Mouse (Mus musculus): ENCODE measurements around the gene Zbtb44. TPM values are rescaled to one million over a fixed set of nuclear protein-coding genes. Genes with fewer than 3 reads are reported as not detected.
A peak's percentile ranks its signal among the peaks of the same experiment; 100 is the strongest.

Zbtb44 gene
- polyA plus RNA-seq, 1 experiment from 2014 or later, result 7.6 TPM

GRCm38 (mm10) chr9:31074836-31075235 is 44.4 kb downstream of the Zbtb44 start:
- ATAC-seq (replicated peaks; ENCODE audit: low FRiP score), result no peak
- no peak overlapping the region for H3K27ac ChIP-seq
- 84% methylated on average over 10 of the region's 10 CpGs for WGBS

GRCm38 (mm10) chr9:31080726-31081125 is 50.3 kb downstream of the Zbtb44 start:
- Histone ChIP-seq H3K27me3 (peaks cover 9% of the 10 kb centered on the region), H3K4me1 (peaks cover 4% of the 10 kb centered on the region), H3K9ac (no peak overlapping the region), H3K4me2 (no peak overlapping the region), H3K27ac (no peak overlapping the region), H3K9me3 (replicated peaks) (no peaks in the 10 kb centered on the region), H3K36me3 (no peaks in the 10 kb centered on the region), H3K4me3 (replicated peaks) (no peak overlapping the region)
- no peak for ATAC-seq (replicated peaks; ENCODE audit: low FRiP score)
- 56% methylated on average over 6 of the region's 6 CpGs for whole genome bisulfite sequencing

More at GRCm38 (mm10) chr9:31074836-31075235, 44.4 kb downstream of the Zbtb44 start:
- no peaks in the 10 kb centered on the region for H3K4me1 ChIP-seq
- no peak overlapping the region for H3K4me3 ChIP-seq (replicated peaks)
- H3K27me3 ChIP-seq, result no peaks in the 10 kb centered on the region
- no peak overlapping the region for H3K4me2 ChIP-seq
- peaks cover 16% of the 10 kb centered on the region; the same call in 1 of the 2 replicates for H3K36me3 ChIP-seq
- H3K9me3 ChIP-seq (replicated peaks), result no peaks in the 10 kb centered on the region
- H3K9ac ChIP-seq, result no peak overlapping the region

DNA sequence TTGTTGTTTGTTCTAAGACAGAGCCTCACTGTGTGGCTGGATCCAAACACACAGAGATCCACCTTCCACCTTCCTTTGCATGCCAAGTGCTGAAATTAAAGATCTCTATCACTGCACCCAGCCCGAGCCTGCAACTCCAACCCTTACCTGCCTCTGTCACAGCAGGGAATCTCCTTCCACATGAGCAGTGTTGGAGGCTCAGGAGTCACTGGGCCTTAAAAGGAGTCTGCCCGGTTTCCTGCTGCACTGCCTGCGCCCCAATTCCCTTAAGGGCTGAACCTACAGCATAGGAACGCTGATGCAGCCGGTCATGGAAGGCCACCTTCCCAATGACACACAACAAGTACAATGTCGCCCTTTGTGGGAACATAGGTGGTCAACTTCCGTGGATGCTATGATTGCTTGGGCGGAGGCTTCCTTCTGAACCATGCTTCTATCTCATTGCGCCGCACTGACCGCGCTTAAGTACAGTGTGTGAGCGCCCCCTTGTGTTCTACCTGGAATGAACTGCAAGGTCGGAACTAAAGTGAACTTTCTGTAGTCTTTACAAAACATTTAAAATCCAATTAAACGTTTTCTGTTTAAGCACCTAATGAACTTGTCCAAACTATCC is 51.7 kb downstream of the Zbtb44 start:
- peak overlapping the region; percentile 51 for H3K4me2 ChIP-seq
- 4% methylated on average over 15 of the region's 15 CpGs for WGBS
- 0 out of 2 replicates have a peak, but pooled peaks have one; percentile 48 for ATAC-seq (replicated peaks; ENCODE audit: low FRiP score)
- peaks cover 4% of the 10 kb centered on the region for H3K4me1 ChIP-seq
- no peaks in the 10 kb centered on the region for H3K9me3 ChIP-seq (replicated peaks)
- H3K36me3 ChIP-seq, result no peaks in the 10 kb centered on the region
- H3K27ac ChIP-seq, result no peak overlapping the region
- no peak overlapping the region for H3K4me3 ChIP-seq (replicated peaks)
- H3K9ac ChIP-seq, result no peak overlapping the region
- peaks cover 9% of the 10 kb centered on the region for H3K27me3 ChIP-seq

- Histone ChIP-seq H3K9ac (no peak overlapping the region), H3K27ac (no peak overlapping the region), H3K4me3 (replicated peaks) (no peak overlapping the region), H3K4me1 (peaks cover 4% of the 10 kb centered on the region), H3K27me3 (peaks cover 9% of the 10 kb centered on the region), H3K36me3 (no peaks in the 10 kb centered on the region), H3K9me3 (replicated peaks) (no peaks in the 10 kb centered on the region), H3K4me2 (no peak overlapping the region)
- ATAC-seq (replicated peaks; ENCODE audit: low FRiP score), result no peak
- WGBS, result 80% methylated on average over 6 of the region's 6 CpGs
These were observed 52.3 kb downstream of the Zbtb44 start for GRCm38 (mm10) chr9:31082771-31083170.

GRCm38 (mm10) chr9:31085556-31085955 is 55.1 kb downstream of the Zbtb44 start:
- peaks cover 9% of the 10 kb centered on the region for H3K27me3 ChIP-seq
- H3K36me3 ChIP-seq, result no peaks in the 10 kb centered on the region
- H3K9me3 ChIP-seq (replicated peaks), result no peaks in the 10 kb centered on the region
- H3K4me2 ChIP-seq, result no peak overlapping the region
- H3K4me3 ChIP-seq (replicated peaks), result no peak overlapping the region
- no peak for ATAC-seq (replicated peaks; ENCODE audit: low FRiP score)
- no peak overlapping the region for H3K27ac ChIP-seq
- 74% methylated on average over 5 of the region's 5 CpGs for WGBS
- no peak overlapping the region for H3K9ac ChIP-seq
- peaks cover 4% of the 10 kb centered on the region for H3K4me1 ChIP-seq

DNA sequence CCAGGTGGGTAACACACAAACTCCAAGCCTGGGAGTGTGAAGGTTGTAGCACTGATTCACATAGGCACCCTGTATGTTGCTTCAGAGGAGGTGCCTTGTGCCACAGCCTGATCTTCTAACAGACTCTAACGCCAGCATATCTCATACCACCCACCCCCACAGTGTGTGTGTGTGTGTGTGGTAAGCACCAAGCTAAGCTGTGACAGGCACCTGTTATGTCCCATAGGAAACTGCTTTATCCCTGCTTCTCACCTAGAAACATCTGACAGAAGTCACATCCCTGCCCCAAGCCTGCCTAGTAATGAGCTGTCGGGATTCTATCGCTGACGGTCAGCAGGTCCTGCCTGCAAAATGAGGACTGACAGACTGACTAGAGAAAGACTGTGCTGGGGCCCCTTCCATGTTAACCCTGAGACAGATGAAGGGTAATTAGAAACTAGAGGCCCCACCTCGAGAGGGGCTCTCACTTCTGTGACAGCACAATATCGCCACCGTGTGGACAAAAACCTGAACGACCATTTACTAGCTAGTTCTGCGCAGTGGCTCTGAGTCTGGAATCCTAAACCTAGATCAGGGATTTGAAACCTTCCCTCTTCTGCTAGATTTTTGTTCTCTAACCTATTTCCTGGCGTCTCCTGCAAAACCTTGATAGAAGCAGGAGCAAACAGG is 55.8 kb downstream of the Zbtb44 start:
- Histone ChIP-seq H3K36me3 (no peaks in the 10 kb centered on the region), H3K27ac (no peak overlapping the region), H3K9me3 (replicated peaks) (no peaks in the 10 kb centered on the region), H3K9ac (no peak overlapping the region), H3K4me2 (no peak overlapping the region), H3K27me3 (peaks cover 9% of the 10 kb centered on the region), H3K4me3 (replicated peaks) (no peak overlapping the region), H3K4me1 (peaks cover 4% of the 10 kb centered on the region)
- 17% methylated on average over 10 of the region's 10 CpGs for WGBS
- 0 out of 2 replicates have a peak, but pooled peaks have one; percentile 16 for ATAC-seq (replicated peaks; ENCODE audit: low FRiP score)

DNA sequence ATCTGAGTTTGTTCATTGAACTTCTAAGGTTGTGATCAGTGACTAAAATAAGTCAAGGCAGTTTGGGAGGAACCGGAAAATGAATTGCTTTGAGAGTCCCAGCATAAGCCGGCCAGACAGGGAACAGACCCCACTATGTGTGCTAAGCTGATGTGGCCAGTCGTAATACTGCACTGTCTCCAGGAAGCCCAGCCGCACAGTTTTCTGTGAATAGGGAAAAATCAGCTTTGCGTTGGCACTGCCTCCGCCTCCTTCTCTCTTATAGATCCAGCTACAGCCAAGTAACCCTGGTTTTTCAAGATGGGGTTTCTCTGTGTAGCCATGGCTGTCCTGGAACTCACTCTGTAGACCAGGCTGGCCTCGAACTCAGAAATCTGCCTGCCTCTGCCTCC is 56.3 kb downstream of the Zbtb44 start:
- Histone ChIP-seq H3K9me3 (replicated peaks) (no peaks in the 10 kb centered on the region), H3K27ac (no peak overlapping the region), H3K27me3 (peaks cover 9% of the 10 kb centered on the region), H3K4me3 (replicated peaks) (no peak overlapping the region), H3K9ac (no peak overlapping the region), H3K4me2 (no peak overlapping the region), H3K36me3 (no peaks in the 10 kb centered on the region), H3K4me1 (peaks cover 4% of the 10 kb centered on the region)
- 86% methylated on average over 7 of the region's 7 CpGs for WGBS
- no peak for ATAC-seq (replicated peaks; ENCODE audit: low FRiP score)

DNA sequence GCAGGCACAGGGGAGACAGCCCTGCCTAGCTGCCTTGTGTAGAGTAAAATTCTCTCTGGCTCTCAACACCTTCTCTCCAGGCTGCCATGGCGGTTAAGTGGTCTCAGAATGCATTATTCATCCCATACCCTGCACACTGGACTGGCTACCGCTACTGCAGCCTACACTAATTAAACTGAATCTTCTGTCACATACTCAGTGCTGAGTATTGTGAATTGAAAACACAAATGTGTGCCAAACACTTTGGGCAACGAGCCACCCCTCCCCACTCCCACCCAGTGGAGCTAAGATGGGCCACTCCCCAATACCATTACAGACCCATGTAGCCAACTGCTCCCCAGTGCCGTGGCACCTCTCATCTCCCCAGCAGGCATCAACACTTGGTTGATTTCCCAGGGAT is 57.0 kb downstream of the Zbtb44 start:
- 85% methylated on average over 4 of the region's 4 CpGs for WGBS
- no peak overlapping the region for H3K9ac ChIP-seq

GRCm38 (mm10) chr9:31088116-31088515 is 57.7 kb downstream of the Zbtb44 start:
- H3K27ac ChIP-seq, result no peak overlapping the region
- H3K9ac ChIP-seq, result no peak overlapping the region
- no peak overlapping the region for H3K4me3 ChIP-seq (replicated peaks)

More for the DNA sequence above, 57.0 kb downstream of the Zbtb44 start:
- H3K4me2 ChIP-seq, result no peak overlapping the region
- no peak for ATAC-seq (replicated peaks; ENCODE audit: low FRiP score)
- peaks cover 9% of the 10 kb centered on the region for H3K27me3 ChIP-seq
- no peaks in the 10 kb centered on the region for H3K9me3 ChIP-seq (replicated peaks)
- no peaks in the 10 kb centered on the region for H3K36me3 ChIP-seq
- no peak overlapping the region for H3K27ac ChIP-seq
- H3K4me3 ChIP-seq (replicated peaks), result no peak overlapping the region
- H3K4me1 ChIP-seq, result no peaks in the 10 kb centered on the region

DNA sequence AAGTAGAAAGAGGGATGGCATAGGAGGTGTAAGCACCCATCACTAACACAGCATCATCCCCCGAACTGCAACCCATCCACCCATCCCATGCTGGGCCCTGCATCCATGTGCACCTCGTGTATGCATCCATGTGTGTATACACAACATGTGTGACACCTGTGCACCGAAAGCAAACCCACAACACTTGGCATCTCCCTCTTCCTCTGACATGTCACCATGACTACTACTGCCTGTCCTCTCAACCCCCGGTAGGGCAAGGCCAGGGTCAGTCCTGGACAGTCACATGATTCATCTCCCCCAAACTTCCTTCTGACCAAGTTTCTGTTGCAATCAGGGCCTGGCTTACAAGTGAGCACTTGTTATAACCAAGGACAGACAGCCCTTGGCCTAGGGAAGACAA is 58.4 kb downstream of the Zbtb44 start:
- Histone ChIP-seq H3K27ac (no peak overlapping the region), H3K36me3 (no peaks in the 10 kb centered on the region), H3K4me1 (no peaks in the 10 kb centered on the region), H3K9me3 (replicated peaks) (no peaks in the 10 kb centered on the region), H3K9ac (no peak overlapping the region), H3K27me3 (no peaks in the 10 kb centered on the region), H3K4me2 (no peak overlapping the region), H3K4me3 (replicated peaks) (no peak overlapping the region)
- 79% methylated on average over 4 of the region's 4 CpGs for WGBS
- ATAC-seq (replicated peaks; ENCODE audit: low FRiP score), result no peak

More at GRCm38 (mm10) chr9:31088116-31088515, 57.7 kb downstream of the Zbtb44 start:
- no peaks in the 10 kb centered on the region for H3K9me3 ChIP-seq (replicated peaks)
- H3K27me3 ChIP-seq, result peaks cover 3% of the 10 kb centered on the region; the same call in 1 of the 2 replicates
- 72% methylated on average over 3 of the region's 3 CpGs for WGBS
- no peaks in the 10 kb centered on the region for H3K36me3 ChIP-seq
- no peaks in the 10 kb centered on the region for H3K4me1 ChIP-seq
- no peak for ATAC-seq (replicated peaks; ENCODE audit: low FRiP score)
- no peak overlapping the region for H3K4me2 ChIP-seq

DNA sequence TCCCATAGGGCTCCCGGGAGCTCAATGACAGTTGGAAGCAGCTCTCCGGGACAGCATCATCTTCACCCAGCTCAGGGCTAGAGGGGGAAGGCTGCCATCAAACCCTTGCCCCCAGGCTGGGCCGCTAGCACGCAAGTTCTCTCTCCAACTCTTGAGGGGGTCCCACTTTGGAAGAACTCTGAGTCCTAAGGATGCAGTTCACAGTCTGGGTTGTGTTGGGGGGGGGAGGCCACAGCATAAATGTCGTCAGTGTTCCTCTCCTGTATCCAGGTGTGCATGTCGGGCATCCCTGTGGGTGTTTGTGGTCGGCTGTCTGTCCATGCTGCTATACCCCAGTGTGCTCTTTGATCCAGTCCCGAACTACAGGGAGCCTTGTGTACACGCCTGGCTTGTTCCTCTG is 59.1 kb downstream of the Zbtb44 start:
- Histone ChIP-seq H3K4me2 (no peak overlapping the region), H3K27ac (no peak overlapping the region), H3K36me3 (no peaks in the 10 kb centered on the region), H3K9ac (no peak overlapping the region), H3K4me3 (replicated peaks) (no peak overlapping the region), H3K9me3 (replicated peaks) (no peaks in the 10 kb centered on the region), H3K4me1 (no peaks in the 10 kb centered on the region), H3K27me3 (no peaks in the 10 kb centered on the region)
- no peak for ATAC-seq (replicated peaks; ENCODE audit: low FRiP score)
- WGBS, result 81% methylated on average over 9 of the region's 9 CpGs

GRCm38 (mm10) chr9:31090081-31091023 is 59.9 kb downstream of the Zbtb44 start:
- H3K4me1 ChIP-seq, result no peaks in the 10 kb centered on the region
- WGBS, result 77% methylated on average over 29 of the region's 29 CpGs
- H3K27me3 ChIP-seq, result no peaks in the 10 kb centered on the region
- H3K9ac ChIP-seq, result no peak overlapping the region
- H3K27ac ChIP-seq, result no peak overlapping the region
- no peak overlapping the region for H3K4me2 ChIP-seq
- no peaks in the 10 kb centered on the region for H3K36me3 ChIP-seq
- no peak for ATAC-seq (replicated peaks; ENCODE audit: low FRiP score)
- H3K4me3 ChIP-seq (replicated peaks), result no peak overlapping the region
- no peaks in the 10 kb centered on the region for H3K9me3 ChIP-seq (replicated peaks)

Data from kidney, embryonic 15.5 days (tissue).